In genomic region chr3:43923497-43923896, GRCm38 (mm10) we compare ENCODE assay signal across 25 mouse cellular contexts.
A peak's percentile ranks its signal among the peaks of the same experiment; 100 is the strongest.
DNase-seq lines count a peak whose midpoint lies in the region; ATAC-seq and TF ChIP-seq lines count a peak whose summit lies in the region.
"Had no signal": no experiment of that assay in that cellular context is flagged by ENCODE, and none has a peak within 500 bp of the region (broad histone marks: within the 10 kb centered on the region; RNA-seq: fewer than 3 reads in every experiment).

No protein-coding gene starts in this region.

- no peaks in the 10 kb centered on the region for H3K4me1 ChIP-seq in forebrain, embryonic 14.5 days (ENCODE audit: control insufficient read depth, insufficient read depth, low read length)
- no peaks in the 10 kb centered on the region for H3K4me1 ChIP-seq in forebrain, embryonic 10.5 days
- H3K4me1 ChIP-seq in midbrain, embryonic 11.5 days (ENCODE audit: control insufficient read depth, insufficient read depth, low read length) = no peaks in the 10 kb centered on the region
- H3K4me1 ChIP-seq in midbrain, embryonic 15.5 days = no peaks in the 10 kb centered on the region
- H3K4me1 ChIP-seq in midbrain, embryonic 16.5 days (ENCODE audit: control insufficient read depth, insufficient read depth, low read length) = no peaks in the 10 kb centered on the region
- H3K4me1 ChIP-seq: embryonic facial prominence, embryonic 15.5 days; heart, embryonic 15.5 days had no signal

- no peak overlapping the region for H3K27ac ChIP-seq in forebrain, embryonic 14.5 days (ENCODE audit: low read depth, low read length)
- no peak overlapping the region for H3K27ac ChIP-seq in forebrain, embryonic 10.5 days
- H3K27ac ChIP-seq in midbrain, embryonic 11.5 days (ENCODE audit: low read depth, low read length) = no peak overlapping the region
- no peak overlapping the region for H3K27ac ChIP-seq in midbrain, embryonic 15.5 days
- H3K27ac ChIP-seq in midbrain, embryonic 16.5 days (ENCODE audit: low read length) = no peak overlapping the region
- H3K27ac ChIP-seq: embryonic facial prominence, embryonic 15.5 days; heart, adult 2 months; heart, embryonic 15.5 days had no signal

- ATAC-seq in forebrain, embryonic 14.5 days = no peak
- ATAC-seq in midbrain, embryonic 11.5 days (ENCODE audit: low FRiP score) = peak; percentile 50; the same call in 1 of the 2 replicates
- ATAC-seq in midbrain, embryonic 15.5 days (replicated peaks) = no peak
- peak; percentile 45; the same call in 1 of the 2 replicates for ATAC-seq in midbrain, embryonic 16.5 days
- ATAC-seq: CD4-positive, CD25-positive, alpha-beta regulatory T cell, adult 4 months; forebrain, embryonic 16.5 days; inflammation-experienced regulatory T-cells, adult 6 months; intestine, postnatal 0 days had no signal

- no peak for TF ChIP-seq CTCF in brain, embryonic 14.5 days (IDR thresholded peaks at IDR 0.05; ENCODE audit: borderline replicate concordance, extremely low read depth, insufficient read depth, insufficient read length)

- no peak for TF ChIP-seq POLR2A in brain, embryonic 14.5 days (IDR thresholded peaks at IDR 0.05; ENCODE audit: borderline replicate concordance, extremely low read depth, insufficient read depth, insufficient read length, poor library complexity, severe bottlenecking)

- H3K36me3 ChIP-seq in forebrain, embryonic 14.5 days (ENCODE audit: control insufficient read depth, insufficient read depth, low read length) = no peaks in the 10 kb centered on the region
- H3K36me3 ChIP-seq in forebrain, embryonic 10.5 days (replicated peaks) = no peaks in the 10 kb centered on the region
- H3K36me3 ChIP-seq in midbrain, embryonic 11.5 days (ENCODE audit: control insufficient read depth, insufficient read depth, low read length) = no peaks in the 10 kb centered on the region
- no peaks in the 10 kb centered on the region for H3K36me3 ChIP-seq in midbrain, embryonic 15.5 days (replicated peaks)
- no peaks in the 10 kb centered on the region for H3K36me3 ChIP-seq in midbrain, embryonic 16.5 days (ENCODE audit: control insufficient read depth, insufficient read depth, low read length)
- H3K36me3 ChIP-seq: embryonic facial prominence, embryonic 15.5 days; G1E; heart, embryonic 15.5 days had no signal

- H3K4me2 ChIP-seq in forebrain, embryonic 14.5 days (ENCODE audit: low read length) = no peak overlapping the region
- no peak overlapping the region for H3K4me2 ChIP-seq in midbrain, embryonic 11.5 days
- no peak overlapping the region for H3K4me2 ChIP-seq in midbrain, embryonic 15.5 days
- H3K4me2 ChIP-seq in midbrain, embryonic 16.5 days (ENCODE audit: low read length) = no peak overlapping the region
- H3K4me2 ChIP-seq: embryonic facial prominence, embryonic 15.5 days; heart, embryonic 11.5 days; heart, embryonic 15.5 days had no signal

- no peak overlapping the region for H3K9ac ChIP-seq in forebrain, embryonic 14.5 days (ENCODE audit: low read length)
- no peak overlapping the region for H3K9ac ChIP-seq in midbrain, embryonic 11.5 days (ENCODE audit: low read length)
- H3K9ac ChIP-seq in midbrain, embryonic 15.5 days = no peak overlapping the region
- H3K9ac ChIP-seq in midbrain, embryonic 16.5 days (ENCODE audit: low read depth, low read length) = no peak overlapping the region
- H3K9ac ChIP-seq: embryonic facial prominence, embryonic 15.5 days; heart, embryonic 15.5 days had no signal

- no peaks in the 10 kb centered on the region for H3K9me3 ChIP-seq in forebrain, embryonic 14.5 days (replicated peaks; ENCODE audit: control insufficient read depth, low read length)
- no peaks in the 10 kb centered on the region for H3K9me3 ChIP-seq in forebrain, embryonic 10.5 days
- H3K9me3 ChIP-seq in midbrain, embryonic 11.5 days (ENCODE audit: control insufficient read depth, low read length) = no peaks in the 10 kb centered on the region
- H3K9me3 ChIP-seq in midbrain, embryonic 15.5 days = no peaks in the 10 kb centered on the region
- H3K9me3 ChIP-seq in midbrain, embryonic 16.5 days (replicated peaks; ENCODE audit: control insufficient read depth, low read length, poor library complexity, severe bottlenecking) = no peaks in the 10 kb centered on the region
- H3K9me3 ChIP-seq: embryonic facial prominence, embryonic 15.5 days; G1E; heart, embryonic 15.5 days had no signal

- no peaks in the 10 kb centered on the region for H3K27me3 ChIP-seq in forebrain, embryonic 14.5 days (replicated peaks; ENCODE audit: control insufficient read depth, insufficient read depth, low read length)
- no peaks in the 10 kb centered on the region for H3K27me3 ChIP-seq in forebrain, embryonic 10.5 days (ENCODE audit: poor library complexity, severe bottlenecking)
- no peaks in the 10 kb centered on the region for H3K27me3 ChIP-seq in midbrain, embryonic 11.5 days (ENCODE audit: control insufficient read depth, insufficient read depth, low read length)
- H3K27me3 ChIP-seq in midbrain, embryonic 15.5 days (replicated peaks) = no peaks in the 10 kb centered on the region
- no peaks in the 10 kb centered on the region for H3K27me3 ChIP-seq in midbrain, embryonic 16.5 days (ENCODE audit: control insufficient read depth, insufficient read depth, low read depth, low read length)
- H3K27me3 ChIP-seq: embryonic facial prominence, embryonic 15.5 days; heart, embryonic 15.5 days had no signal

- H3K4me3 ChIP-seq in forebrain, embryonic 14.5 days (ENCODE audit: low read depth, low read length) = no peak overlapping the region
- no peak overlapping the region for H3K4me3 ChIP-seq in forebrain, embryonic 10.5 days
- no peak overlapping the region for H3K4me3 ChIP-seq in midbrain, embryonic 11.5 days (ENCODE audit: low read depth, low read length)
- no peak overlapping the region for H3K4me3 ChIP-seq in midbrain, embryonic 15.5 days
- H3K4me3 ChIP-seq in midbrain, embryonic 16.5 days (ENCODE audit: low read depth, low read length) = no peak overlapping the region
- H3K4me3 ChIP-seq: embryonic facial prominence, embryonic 15.5 days; erythroblast, embryonic 14.5 days; heart, adult 2 months; heart, embryonic 15.5 days had no signal

- 69% methylated on average over 4 of the region's 4 CpGs for WGBS in forebrain, embryonic 14.5 days
- WGBS in forebrain, embryonic 10.5 days = 77% methylated on average over 4 of the region's 4 CpGs
- 71% methylated on average over 4 of the region's 4 CpGs for WGBS in midbrain, embryonic 11.5 days
- 44% methylated on average over 4 of the region's 4 CpGs for WGBS in midbrain, embryonic 15.5 days
- WGBS in midbrain, embryonic 16.5 days = 52% methylated on average over 4 of the region's 4 CpGs

- DNase-seq in forebrain, embryonic 14.5 days (ENCODE audit: low spot score) = peak; percentile 7
- DNase-seq in forebrain, embryonic 10.5 days (ENCODE audit: extremely low spot score, low spot score) = no peak
- no peak for DNase-seq in midbrain, embryonic 11.5 days (ENCODE audit: low spot score, missing footprints)
- peak; percentile 71 for DNase-seq in brain, embryonic 14.5 days (ENCODE audit: low read depth)
- DNase-seq in adipocyte (ENCODE audit: low spot score) = no peak
- DNase-seq in testis, postnatal 14 days (ENCODE audit: low spot score) = no peak
- DNase-seq: adrenal gland, postnatal 14 days; B cell, adult 2 months; cerebellum, adult 18-20 months; cerebellum, adult 9-11 months; cerebellum, postnatal 36 days; gastrocnemius, postnatal 14 days; heart, adult 2 months; heart, postnatal 14 days had no signal

Comparison
In these comparisons a context has a peak if more than half of its experiments do, and no peak if none do; other contexts are left out.
1. ATAC-seq: peak in midbrain, embryonic 11.5 days (single experiment) and midbrain, embryonic 16.5 days (single experiment); none in forebrain, embryonic 14.5 days (single experiment) and midbrain, embryonic 15.5 days (single experiment).
2. DNase-seq: peak in forebrain, embryonic 14.5 days (single experiment) and brain, embryonic 14.5 days (single experiment); none in forebrain, embryonic 10.5 days (single experiment), midbrain, embryonic 11.5 days (single experiment), adipocyte (single experiment) and testis, postnatal 14 days (single experiment).